Mouse (Mus musculus) ES-Bruce4 (cell line): ENCODE measurements around the gene Elfn1. TPM values are rescaled to one million over a fixed set of nuclear protein-coding genes. Genes with fewer than 3 reads are reported as not detected.
"Not testable (repeated sequence)": the region's sequence is repeated elsewhere in the genome, so short reads cannot be mapped to it uniquely, and the experiment has no call there.

Experiments
- H3K27ac ChIP-seq: 2 replicates; pipeline ENCODE4 v1.5.1; 2012; ENCODE audit warnings: low read length, inconsistent platforms; ENCODE audit not compliant: insufficient read depth
- H3K27me3 ChIP-seq: 2 replicates; pipeline ENCODE4 v1.6.1; 2012; ENCODE audit warnings: mild to moderate bottlenecking, low read length, inconsistent platforms; ENCODE audit not compliant: control insufficient read depth, poor library complexity, insufficient read depth, severe bottlenecking
- H3K36me3 ChIP-seq: 2 replicates; pipeline ENCODE4 v1.6.1; 2012; ENCODE audit warnings: inconsistent platforms, mild to moderate bottlenecking, low read length, moderate library complexity; ENCODE audit not compliant: control insufficient read depth, poor library complexity, insufficient read depth, severe bottlenecking
- H3K4me1 ChIP-seq: one replicate; pipeline ENCODE4 v1.8.1; 2011; ENCODE audit warnings: low read length; ENCODE audit not compliant: control insufficient read depth, insufficient read depth
- H3K4me3 ChIP-seq: 2 replicates; pipeline ENCODE4 v1.5.1; 2011; ENCODE audit warnings: low read depth, mild to moderate bottlenecking, low read length
- H3K9ac ChIP-seq: 2 replicates; pipeline ENCODE4 v1.6.1; 2012; ENCODE audit warnings: low read depth, mild to moderate bottlenecking, inconsistent platforms; ENCODE audit not compliant: poor library complexity, severe bottlenecking
- H3K9me3 ChIP-seq: replicated peaks from 2 replicates; pipeline ENCODE4 v1.6.1; 2012; ENCODE audit warnings: mild to moderate bottlenecking, low read length, inconsistent platforms; ENCODE audit not compliant: control insufficient read depth, poor library complexity, insufficient read depth, severe bottlenecking
- CTCF ChIP-seq: IDR thresholded peaks from one replicate; pipeline ENCODE4 v1.8.1; 2011; ENCODE audit warnings: low read depth, low read length
- EP300 ChIP-seq: IDR thresholded peaks from 2 replicates; pipeline ENCODE4 v1.6.1; 2011; ENCODE audit warnings: low read depth, low read length; ENCODE audit not compliant: insufficient read depth
- POLR2A ChIP-seq: IDR thresholded peaks from one replicate; pipeline ENCODE4 v1.8.1; 2011; ENCODE audit warnings: low read length; ENCODE audit not compliant: insufficient read depth
- polyA plus RNA-seq: library from polyadenylated mRNA; stranded (reverse); fragments of >200 nt; gene quantifications from 2 replicates; pipeline ENCODE4 v1.2.4, GENCODE M21; 2011; ENCODE audit warnings: low read depth; ENCODE audit not compliant: missing spikeins, insufficient read depth, insufficient read length

The Elfn1 gene
- polyA plus RNA-seq, 1 experiment = 0.15 TPM

DNA sequence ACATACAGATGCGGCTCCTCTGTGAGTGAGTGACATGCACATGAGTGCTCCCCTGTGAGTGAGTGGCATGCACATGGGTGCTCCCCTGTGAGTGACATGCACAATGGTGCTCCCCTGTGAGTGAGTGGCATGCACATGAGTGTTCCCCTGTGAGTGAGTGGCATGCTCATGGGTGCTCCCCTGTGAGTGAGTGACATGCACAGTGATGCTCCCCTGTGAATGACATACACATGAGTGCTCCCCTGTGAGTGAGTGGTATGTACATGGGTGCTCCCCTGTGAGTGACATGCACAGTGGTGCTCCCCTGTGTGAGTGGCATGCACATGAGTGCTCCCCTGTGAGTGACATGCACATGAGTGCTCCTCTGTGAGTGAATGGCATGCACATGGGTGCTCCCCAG lies 74.2 kb downstream of the Elfn1 start:
- Histone ChIP-seq H3K36me3 (no peaks in the 10 kb centered on the region), H3K4me3 (no peak overlapping the region), H3K4me1 (peaks cover 2% of the 10 kb centered on the region), H3K27me3 (no peaks in the 10 kb centered on the region), H3K9ac (no peak overlapping the region), H3K9me3 (no peaks in the 10 kb centered on the region), H3K27ac (no peak overlapping the region)
- TF ChIP-seq CTCF (no peak), POLR2A (no peak), EP300 (no peak)

DNA sequence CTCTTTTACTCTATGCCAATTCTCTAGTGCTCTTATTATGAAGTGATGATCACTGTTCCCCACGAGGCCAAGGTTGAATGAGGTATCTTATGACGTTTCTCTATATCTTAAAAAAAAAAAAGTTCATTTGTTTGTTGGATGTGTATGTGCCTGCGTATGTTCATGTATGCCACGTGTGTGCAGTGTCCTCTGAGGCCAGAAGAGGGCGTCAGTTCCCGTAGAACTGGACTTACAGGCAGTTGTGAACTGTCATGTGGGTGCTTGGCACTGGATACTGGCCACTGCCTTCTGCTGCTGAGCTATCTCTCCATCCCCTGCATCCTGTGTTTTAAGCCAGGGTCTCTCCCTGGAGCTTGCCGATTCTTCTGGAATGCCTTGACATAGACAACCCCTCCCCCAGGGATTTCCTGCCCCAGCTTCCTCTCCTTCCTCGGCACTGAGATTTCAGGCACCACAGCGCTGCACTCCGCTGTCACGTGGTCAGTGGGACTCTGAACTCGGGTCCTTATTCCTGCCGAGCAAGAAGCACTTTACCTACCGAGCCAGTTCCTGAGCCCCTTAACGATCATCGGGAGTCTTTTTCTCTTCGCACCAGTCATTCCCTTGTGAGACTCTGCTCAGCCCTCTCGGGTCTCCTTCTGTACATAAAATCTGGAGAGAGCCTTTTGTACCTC lies 77.5 kb downstream of the Elfn1 start:
- Histone ChIP-seq H3K4me1 (peaks cover 2% of the 10 kb centered on the region), H3K36me3 (no peaks in the 10 kb centered on the region), H3K4me3 (no peak overlapping the region), H3K9ac (no peak overlapping the region), H3K9me3 (no peaks in the 10 kb centered on the region), H3K27ac (no peak overlapping the region), H3K27me3 (no peaks in the 10 kb centered on the region)
- TF ChIP-seq CTCF (peak; percentile 46), POLR2A (no peak), EP300 (no peak)

DNA sequence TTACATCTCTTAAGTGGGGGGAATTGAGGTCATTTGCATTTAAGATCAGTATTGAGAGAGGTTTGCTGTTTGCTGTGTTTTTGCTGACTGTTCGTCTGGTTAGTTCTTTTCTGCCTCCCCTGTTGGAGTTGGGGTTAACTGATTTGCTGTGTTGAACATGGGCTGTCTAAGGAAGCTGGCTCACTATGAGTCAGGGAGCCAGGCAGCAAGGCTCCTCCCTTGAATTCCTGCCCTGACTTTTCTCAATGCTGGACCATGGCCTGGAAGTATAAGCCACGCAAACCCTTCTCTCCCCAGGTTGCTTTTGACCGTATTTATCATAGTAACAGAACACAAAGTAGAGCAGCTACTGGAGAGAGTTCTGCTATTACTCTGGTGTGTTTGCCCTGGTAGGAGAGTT lies 83.8 kb downstream of the Elfn1 start:
- Histone ChIP-seq H3K27ac (no peak overlapping the region), H3K36me3 (no peaks in the 10 kb centered on the region), H3K4me1 (peaks cover under 1% of the 10 kb centered on the region), H3K27me3 (no peaks in the 10 kb centered on the region), H3K4me3 (no peak overlapping the region), H3K9me3 (no peaks in the 10 kb centered on the region), H3K9ac (no peak overlapping the region)
- TF ChIP-seq POLR2A (no peak), CTCF (no peak), EP300 (no peak)

DNA sequence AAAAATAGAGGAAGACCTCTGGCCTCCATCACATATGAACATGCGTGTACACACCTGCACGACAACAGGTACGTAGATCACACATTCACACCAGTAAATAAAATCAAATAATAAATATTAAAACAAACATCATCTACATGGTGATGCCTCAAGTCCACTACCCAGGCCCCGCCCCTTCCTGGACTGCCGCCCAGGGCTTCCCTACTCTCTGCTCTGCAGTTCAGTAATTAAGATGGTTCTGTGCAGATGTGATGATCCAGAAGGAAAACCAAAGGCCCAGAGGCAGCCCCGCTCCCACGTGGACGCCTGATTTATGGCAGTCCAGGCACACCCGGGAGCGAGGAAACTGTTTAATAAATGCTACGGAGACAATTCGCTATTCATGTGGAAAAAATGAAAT lies 90.6 kb downstream of the Elfn1 start:
- not testable (repeated sequence) for H3K4me1 ChIP-seq, H3K9ac ChIP-seq, H3K36me3 ChIP-seq, H3K9me3 ChIP-seq, H3K4me3 ChIP-seq, H3K27me3 ChIP-seq, H3K27ac ChIP-seq

DNA sequence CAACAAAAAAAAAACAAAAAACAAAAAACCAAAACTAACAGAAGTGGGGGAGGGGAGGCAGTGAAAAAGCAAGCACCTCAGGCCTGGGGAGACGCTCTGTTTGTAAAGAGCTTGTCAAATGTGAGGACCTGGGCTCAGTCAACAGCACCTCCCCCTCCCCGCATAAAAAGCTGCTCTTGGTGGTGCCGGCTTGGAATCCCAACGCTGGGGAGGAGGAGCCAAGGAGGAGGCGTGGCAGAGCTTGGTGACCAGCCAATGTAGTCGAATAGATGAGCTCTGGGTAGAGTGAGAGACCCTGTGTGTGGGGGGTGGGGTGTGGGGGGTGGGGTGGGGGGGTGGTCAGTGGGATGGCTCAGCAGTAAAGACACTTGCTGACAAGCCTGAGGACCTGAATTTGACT lies 91.2 kb downstream of the Elfn1 start:
- H3K36me3 ChIP-seq = no peaks in the 10 kb centered on the region
- no peak overlapping the region for H3K9ac ChIP-seq
- H3K9me3 ChIP-seq = no peaks in the 10 kb centered on the region
- H3K27me3 ChIP-seq = no peaks in the 10 kb centered on the region
- no peak overlapping the region for H3K27ac ChIP-seq
- H3K4me1 ChIP-seq = no peaks in the 10 kb centered on the region
- no peak overlapping the region for H3K4me3 ChIP-seq
- no peak for TF ChIP-seq CTCF
- TF ChIP-seq EP300 = no peak
- no peak for TF ChIP-seq POLR2A

DNA sequence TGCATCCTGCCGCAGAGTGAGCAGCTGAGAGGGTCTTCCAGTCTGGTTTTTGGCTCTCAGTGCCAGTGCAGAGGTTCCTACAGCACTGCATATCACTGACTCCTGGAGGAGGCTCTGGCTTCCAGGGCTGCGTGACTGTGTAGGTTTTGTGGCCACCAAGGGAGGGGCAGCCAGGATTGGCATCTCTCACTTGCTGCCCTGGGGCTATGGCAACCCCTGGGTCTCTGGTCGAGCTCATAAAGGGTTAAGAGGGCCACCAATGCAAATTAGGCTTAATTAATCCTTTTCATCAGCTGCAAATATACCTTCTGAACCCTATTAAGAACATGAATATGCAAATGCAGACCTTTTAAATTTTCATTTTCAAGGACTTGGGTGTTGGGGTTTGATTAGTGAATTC lies 94.8 kb downstream of the Elfn1 start:
- Histone ChIP-seq H3K27ac (no peak overlapping the region), H3K4me3 (peak overlapping the region; percentile 25; the same call in 1 of the 2 replicates), H3K4me1 (no peaks in the 10 kb centered on the region), H3K36me3 (no peaks in the 10 kb centered on the region), H3K9me3 (no peaks in the 10 kb centered on the region), H3K9ac (no peak overlapping the region), H3K27me3 (no peaks in the 10 kb centered on the region)
- no peak for TF ChIP-seq CTCF
- TF ChIP-seq POLR2A = no peak
- no peak for TF ChIP-seq EP300
